Mouse (Mus musculus) kidney, adult 2 months (tissue): ENCODE data around the gene Hist2h2ac. TPM values are rescaled to one million over a fixed set of nuclear protein-coding genes. Genes with fewer than 3 reads are reported as not detected.
"Not testable (repeated sequence)": the region's sequence is repeated elsewhere in the genome, so short reads cannot be mapped to it uniquely, and the experiment has no call there.

Experiments
- DNase-seq: peaks from one replicate; pipeline ENCODE4 v3.0.0; 2021
- H3K27ac ChIP-seq: fragments of 200-500 bp; 2 replicates; pipeline ENCODE4 v1.5.1; 2012; ENCODE audit warnings: low read depth, low read length, control low read depth, inconsistent platforms; ENCODE audit not compliant: insufficient read depth
- H3K27me3 ChIP-seq: fragments of 200-500 bp; replicated peaks from 2 replicates; pipeline ENCODE4 v1.6.1; 2012; ENCODE audit warnings: mild to moderate bottlenecking, moderate library complexity, low read length, inconsistent platforms; ENCODE audit not compliant: control insufficient read depth, insufficient read depth
- H3K36me3 ChIP-seq: fragments of 200-500 bp; 2 replicates; pipeline ENCODE4 v1.6.1; 2012; ENCODE audit warnings: mild to moderate bottlenecking, moderate library complexity, low read length, inconsistent platforms; ENCODE audit not compliant: control insufficient read depth, insufficient read depth
- H3K4me1 ChIP-seq: fragments of 200-500 bp; 2 replicates; pipeline ENCODE4 v1.6.1; 2011; ENCODE audit warnings: low read length; ENCODE audit not compliant: control insufficient read depth, insufficient read depth
- H3K4me3 ChIP-seq: fragments of 200-500 bp; 2 replicates; pipeline ENCODE4 v1.5.1; 2011; ENCODE audit warnings: mild to moderate bottlenecking, low read depth, low read length, control low read depth; ENCODE audit not compliant: insufficient read depth
- CTCF ChIP-seq: fragments of 200-500 bp; conservative IDR thresholded peaks from 2 replicates; pipeline ENCODE4 v1.5.1; 2011; ENCODE audit warnings: low read depth, mild to moderate bottlenecking, control low read depth, low read length, moderate library complexity, mixed read lengths; ENCODE audit not compliant: insufficient read depth, insufficient read length
- POLR2A ChIP-seq: fragments of 200-500 bp; IDR thresholded peaks from one replicate; pipeline ENCODE4 v1.6.1; 2011; ENCODE audit warnings: low read depth, low read length, control low read depth
- WGBS: fragments of 180-500 bp; shearing (Covaris S2); methylation state at CpG from one replicate; pipeline ENCODE4 v1.1.7; 2018; 5-methylcytosine and 5-hydroxymethylcytosine counted together
- polyA plus RNA-seq: library from polyadenylated mRNA; depleted of rRNA; stranded (reverse); fragments of >200 nt; gene quantifications from 2 replicates; pipeline ENCODE4 v1.2.3, GENCODE M21; 2012; rRNA removed

Hist2h2ac gene
- polyA plus RNA-seq, 1 experiment, result 3.7 TPM

DNA sequence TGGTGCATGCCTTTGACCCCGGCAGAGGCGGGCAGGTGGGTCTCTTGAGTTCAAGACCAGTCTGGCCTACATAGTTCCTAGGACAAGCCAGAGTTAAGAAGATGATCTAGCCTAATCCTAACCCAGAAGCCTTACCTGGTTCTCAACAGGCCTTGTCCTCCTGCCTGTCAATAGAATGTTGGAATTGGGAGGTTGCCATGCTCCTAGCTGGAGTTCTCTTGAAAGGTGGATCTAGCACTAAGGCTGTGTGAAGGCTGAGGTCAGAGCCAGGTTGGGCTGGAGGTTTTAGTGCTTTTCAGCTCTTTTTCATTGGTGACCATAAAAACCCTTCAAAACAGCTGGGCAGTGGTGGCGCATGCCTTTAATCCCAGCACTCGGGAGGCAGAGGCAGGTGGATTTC is 42.3 kb downstream of the Hist2h2ac start:
- peaks cover 5% of the 10 kb centered on the region for H3K36me3 ChIP-seq

GRCm38 (mm10) chr3:96175251-96175650 is 45.4 kb downstream of the Hist2h2ac start:
- Histone ChIP-seq H3K36me3 (peaks cover 5% of the 10 kb centered on the region), H3K4me1 (peaks cover 14% of the 10 kb centered on the region; the same call in 1 of the 2 replicates), H3K4me3 (no peak overlapping the region), H3K27ac (no peak overlapping the region), H3K27me3 (no peaks in the 10 kb centered on the region)
- DNase-seq, result no peak
- 95% methylated on average over 6 of the region's 6 CpGs for WGBS
- TF ChIP-seq POLR2A, result no peak
- TF ChIP-seq CTCF, result no peak

More for the DNA sequence above, 42.3 kb downstream of the Hist2h2ac start:
- Histone ChIP-seq H3K27ac (no peak overlapping the region), H3K4me1 (peaks cover 6% of the 10 kb centered on the region), H3K27me3 (no peaks in the 10 kb centered on the region), H3K4me3 (no peak overlapping the region)
- no peak for DNase-seq
- TF ChIP-seq POLR2A, result no peak
- 89% methylated on average over 4 of the region's 4 CpGs for WGBS

DNA sequence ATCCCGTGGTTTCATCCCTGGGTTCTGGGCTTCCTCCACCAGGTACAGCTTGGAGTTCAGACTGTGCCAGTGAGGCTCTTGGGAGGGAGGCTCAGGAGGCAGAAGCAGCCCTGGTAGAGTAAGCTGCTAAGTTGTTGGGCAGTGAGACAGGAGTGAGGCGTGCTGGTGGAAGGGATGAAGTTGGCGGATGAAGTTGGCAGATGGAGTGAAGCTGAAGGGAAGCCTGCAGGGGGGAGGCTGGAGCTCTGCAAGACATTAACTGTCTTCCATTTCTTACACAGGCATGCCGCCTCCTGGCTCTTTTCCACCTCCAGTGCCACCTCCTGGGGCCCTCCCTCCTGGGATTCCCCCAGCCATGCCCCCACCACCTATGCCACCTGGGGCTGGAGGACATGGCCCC is 46.6 kb downstream of the Hist2h2ac start:
- DNase-seq, H3K27me3 ChIP-seq, H3K36me3 ChIP-seq, H3K27ac ChIP-seq, H3K4me3 ChIP-seq: not testable (repeated sequence)
- peaks cover 14% of the 10 kb centered on the region; the same call in 1 of the 2 replicates for H3K4me1 ChIP-seq
- 81% methylated on average over 4 of the region's 4 CpGs for WGBS

- Histone ChIP-seq H3K4me1 (peaks cover 14% of the 10 kb centered on the region; the same call in 1 of the 2 replicates), H3K4me3 (peak overlapping the region; percentile 96), H3K36me3 (peaks cover 4% of the 10 kb centered on the region), H3K27ac (no peak overlapping the region), H3K27me3 (no peaks in the 10 kb centered on the region)
- WGBS, result 33% methylated on average over 7 of the region's 7 CpGs
- no peak for TF ChIP-seq CTCF
- TF ChIP-seq POLR2A, result no peak
- DNase-seq, result no peak
Measured at GRCm38 (mm10) chr3:96173185-96173584, 47.5 kb downstream of the Hist2h2ac start.

GRCm38 (mm10) chr3:96172197-96173178 is 48.2 kb downstream of the Hist2h2ac start, which contains the start of gene Sf3b4:
Gene Sf3b4, plus strand, starts transcription at chr3:96172332.
- Histone ChIP-seq H3K27ac (peak within 1 kb of the TSS; percentile 96), H3K4me3 (peak within 1 kb of the TSS; percentile 96), H3K4me1 (peaks cover 14% of the 10 kb centered on the region; the same call in 1 of the 2 replicates), H3K27me3 (no peaks in the 10 kb centered on the region), H3K36me3 (peaks cover 3% of the 10 kb centered on the region)
- peak; percentile 92 for DNase-seq
- TF ChIP-seq CTCF (no peak), POLR2A (peak; percentile 88)
- under 1% methylated on average over 58 of the region's 58 CpGs for WGBS

GRCm38 (mm10) chr3:96171583-96172196 is 49.0 kb downstream of the Hist2h2ac start:
- TF ChIP-seq POLR2A, result no peak
- TF ChIP-seq CTCF, result no peak
- peaks cover 1% of the 10 kb centered on the region for H3K36me3 ChIP-seq
- H3K4me1 ChIP-seq, result peaks cover 14% of the 10 kb centered on the region; the same call in 1 of the 2 replicates
- WGBS, result 9% methylated on average over 18 of the region's 18 CpGs
- no peak for DNase-seq
- H3K4me3 ChIP-seq, result peak overlapping the region; percentile 71
- H3K27ac ChIP-seq, result peak overlapping the region; percentile 96
- H3K27me3 ChIP-seq, result no peaks in the 10 kb centered on the region

DNA sequence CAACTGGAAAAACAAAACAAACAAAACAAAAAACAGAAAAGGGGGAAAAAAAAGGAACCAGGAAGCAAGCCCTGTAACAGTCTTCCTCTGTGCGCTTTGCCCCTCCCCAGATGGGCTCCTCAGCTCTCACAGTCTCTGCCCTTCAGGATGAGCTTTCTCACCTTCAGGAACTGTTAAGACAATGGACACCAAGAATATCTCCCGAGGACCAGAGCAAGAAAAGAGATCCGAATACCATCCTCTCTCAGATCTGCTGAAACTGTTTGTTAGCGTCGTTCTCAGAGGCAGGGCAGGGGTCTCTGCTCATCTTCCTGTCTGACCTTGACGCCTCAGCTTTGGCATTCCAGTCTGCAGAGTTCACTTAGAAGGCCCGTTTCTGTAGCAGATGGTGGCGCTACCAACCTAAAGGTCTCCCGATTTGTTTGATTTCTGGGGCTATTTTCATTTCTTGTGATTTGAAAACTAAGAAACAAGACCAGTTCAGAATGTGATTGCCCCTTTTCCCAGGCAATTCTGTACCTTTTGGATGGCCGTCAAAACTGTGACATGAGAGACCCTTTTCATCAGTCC is 49.6 kb downstream of the Hist2h2ac start:
- Histone ChIP-seq H3K27ac (peak overlapping the region; percentile 96), H3K4me3 (peak overlapping the region; percentile 71), H3K4me1 (peaks cover 14% of the 10 kb centered on the region; the same call in 1 of the 2 replicates), H3K36me3 (peaks cover 1% of the 10 kb centered on the region), H3K27me3 (no peaks in the 10 kb centered on the region)
- peak; percentile 25 for DNase-seq
- no peak for TF ChIP-seq POLR2A
- TF ChIP-seq CTCF, result no peak
- WGBS, result 42% methylated on average over 10 of the region's 10 CpGs

Other genes with a start within 250 kb of the Hist2h2ac start
- gene Plekho1, start 224.9 kb downstream of the Hist2h2ac start, polyA plus RNA-seq, result 32.4 and 33.2 TPM in 2 replicates
- 6.7 and 7.9 TPM in 2 replicates for gene Vps45, start 162.4 kb downstream of the Hist2h2ac start, polyA plus RNA-seq
- 10.1 and 15.0 TPM in 2 replicates for gene Otud7b, start 116.4 kb downstream of the Hist2h2ac start, polyA plus RNA-seq
- 56.8 and 65.7 TPM in 2 replicates for gene Mtmr11, start 58.9 kb downstream of the Hist2h2ac start, polyA plus RNA-seq
- gene Sf3b4, start 48.5 kb downstream of the Hist2h2ac start, polyA plus RNA-seq, result 52.6 and 57.3 TPM in 2 replicates
- 20.8 and 27.3 TPM in 2 replicates for gene Sv2a, start 39.7 kb downstream of the Hist2h2ac start, polyA plus RNA-seq
- 67.8 and 79.8 TPM in 2 replicates for gene Bola1, start 1.2 kb downstream of the Hist2h2ac start, polyA plus RNA-seq
- 0.66 and 1.7 TPM in 2 replicates for gene Hist2h2ab, start 1.0 kb downstream of the Hist2h2ac start, polyA plus RNA-seq
- gene Hist2h2be, start 239 bp upstream of the Hist2h2ac start, polyA plus RNA-seq, result 5.1 and 6.0 TPM in 2 replicates
- gene Hist2h3c2, start 18.2 kb upstream of the Hist2h2ac start, polyA plus RNA-seq, result 8.6 and 12.9 TPM in 2 replicates
- 162 and 196 TPM in 2 replicates for gene Hist2h2aa2, start 19.4 kb upstream of the Hist2h2ac start, polyA plus RNA-seq
- gene Hist2h2aa1, start 24.6 kb upstream of the Hist2h2ac start, polyA plus RNA-seq, result 285 and 388 TPM in 2 replicates
- not detected in 2 replicates for gene Hist2h3c1, start 25.8 kb upstream of the Hist2h2ac start, polyA plus RNA-seq
- 1.5 and 2.7 TPM in 2 replicates for gene Hist2h4, start 42.4 kb upstream of the Hist2h2ac start, polyA plus RNA-seq
- 10.1 and 14.1 TPM in 2 replicates for gene Hist2h3b, start 47.8 kb upstream of the Hist2h2ac start, polyA plus RNA-seq
- 0.97 and 1.1 TPM in 2 replicates for gene Hist2h2bb, start 48.9 kb upstream of the Hist2h2ac start, polyA plus RNA-seq
- 1.3 TPM in 2 replicates for gene Fcgr1, start 73.1 kb upstream of the Hist2h2ac start, polyA plus RNA-seq
- 0.08 and 0.14 TPM in 2 replicates for gene BC107364, start 231.4 kb upstream of the Hist2h2ac start, polyA plus RNA-seq